Mouse (Mus musculus): ENCODE results near the gene Epha6. TPM values are rescaled to one million over a fixed set of nuclear protein-coding genes. Genes with fewer than 3 reads are reported as not detected.
A peak's percentile ranks its signal among the peaks of the same experiment; 100 is the strongest.

Epha6 gene
- total RNA-seq (2021) = not detected
- long read RNA-seq, experiment 1 = 0 reads
- long read RNA-seq, experiment 2 = 0 reads

DNA sequence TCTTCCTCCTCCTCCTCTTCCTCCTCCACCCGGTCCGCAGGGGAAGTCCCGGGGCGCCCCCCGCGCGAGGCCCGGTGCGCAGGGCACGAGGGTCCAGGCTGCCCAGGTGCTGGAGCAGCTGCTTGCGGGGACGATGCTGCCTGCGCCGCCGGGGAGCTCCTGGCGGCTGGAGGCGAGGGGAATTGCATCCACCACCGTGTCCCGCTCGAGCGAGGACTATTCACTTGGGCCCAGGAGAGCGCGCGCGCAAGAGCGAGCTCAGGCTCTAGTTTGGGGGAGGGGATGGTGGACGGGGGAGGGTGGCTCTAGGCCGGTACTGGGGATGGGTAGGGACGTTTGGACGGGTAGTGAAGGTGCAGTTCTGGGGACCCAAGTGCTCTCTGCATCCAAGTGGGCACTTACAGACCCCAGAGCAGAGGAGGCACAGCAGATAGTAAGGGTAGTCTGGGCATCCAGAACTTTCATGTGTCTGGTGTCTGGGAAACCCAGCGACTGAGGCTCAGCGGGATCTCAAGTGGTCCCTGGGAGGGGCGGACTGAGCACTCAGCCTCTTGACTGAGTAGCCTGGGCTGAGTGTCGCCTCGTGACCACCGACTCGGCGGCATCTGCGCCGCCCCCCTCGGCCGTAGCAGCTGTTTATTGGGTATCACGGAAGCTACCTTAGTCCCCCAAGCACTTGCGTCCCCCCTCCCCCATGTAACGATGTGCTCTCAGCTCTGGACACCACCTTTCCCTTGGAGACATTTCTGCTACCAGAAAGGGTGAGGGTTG is at the start of gene Epha6:
Gene Epha6, minus strand, starts transcription at position 471 of the 771 bp plus-strand sequence.
- no peak for DNase-seq

GRCm38 (mm10) chr16:60651716-60652115 is 46.4 kb upstream of the Epha6 start:
- DNase-seq = no peak

DNA sequence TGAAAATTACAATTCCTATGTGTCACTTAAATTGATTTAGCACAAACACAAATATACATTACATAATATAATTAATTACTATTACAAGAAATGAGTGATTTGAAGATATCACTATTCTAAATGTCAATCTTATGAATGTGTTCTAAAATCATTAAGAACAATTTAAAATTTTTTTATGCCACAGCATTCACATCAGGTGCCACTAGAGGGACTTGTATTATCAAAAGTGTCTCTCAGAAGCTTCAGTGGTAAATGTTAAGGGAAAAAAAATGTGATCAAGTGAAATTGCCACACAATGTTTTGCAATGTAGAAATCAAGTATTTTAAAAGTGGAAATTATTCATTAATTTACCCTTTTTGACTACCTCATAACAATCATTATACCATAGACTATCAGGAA is 22.8 kb upstream of the Epha6 start:
- DNase-seq = no peak

DNA sequence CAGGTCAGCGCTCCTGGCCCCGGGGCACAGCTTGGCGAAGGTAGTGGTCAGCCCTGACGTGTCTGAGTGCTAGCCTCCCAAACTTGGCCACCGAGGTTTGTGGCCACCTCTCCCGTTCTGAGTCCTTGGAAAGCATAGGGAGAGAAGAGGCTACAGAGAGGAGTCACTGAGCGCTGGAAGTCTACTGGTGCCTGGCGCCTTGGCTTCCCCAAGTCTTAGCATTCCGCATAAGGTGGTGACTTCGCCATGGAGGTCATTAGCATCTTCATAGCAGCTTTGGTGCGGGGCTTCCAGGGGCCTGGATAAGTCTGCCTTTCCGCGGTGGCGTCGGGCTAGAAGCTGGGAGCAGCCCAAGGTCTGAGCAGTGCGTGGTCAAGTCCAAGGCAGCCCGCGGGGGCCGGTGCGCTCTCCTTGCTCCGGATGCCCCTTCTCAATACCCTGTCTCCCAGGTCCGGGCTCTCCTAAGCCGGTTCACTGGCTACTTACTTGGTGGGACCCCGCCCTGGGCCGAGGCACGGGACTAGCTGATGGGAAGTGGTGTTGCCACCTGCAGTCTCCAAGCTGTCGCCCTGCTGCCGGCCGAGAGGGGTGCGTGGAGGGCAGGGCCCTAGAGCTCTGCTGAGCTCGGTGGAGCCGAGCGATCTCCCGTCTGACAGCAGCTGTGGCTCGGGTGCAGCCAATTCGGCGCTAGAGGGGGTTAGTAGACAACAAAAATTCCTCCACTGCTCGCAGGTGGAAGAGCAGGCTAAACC is 677 bp upstream of the Epha6 start:
- DNase-seq = no peak

GRCm38 (mm10) chr16:60604613-60605012 is 718 bp downstream of the Epha6 start:
- DNase-seq = no peak

GRCm38 (mm10) chr16:60585322-60585721 is 20.0 kb downstream of the Epha6 start:
- no peak for DNase-seq

DNA sequence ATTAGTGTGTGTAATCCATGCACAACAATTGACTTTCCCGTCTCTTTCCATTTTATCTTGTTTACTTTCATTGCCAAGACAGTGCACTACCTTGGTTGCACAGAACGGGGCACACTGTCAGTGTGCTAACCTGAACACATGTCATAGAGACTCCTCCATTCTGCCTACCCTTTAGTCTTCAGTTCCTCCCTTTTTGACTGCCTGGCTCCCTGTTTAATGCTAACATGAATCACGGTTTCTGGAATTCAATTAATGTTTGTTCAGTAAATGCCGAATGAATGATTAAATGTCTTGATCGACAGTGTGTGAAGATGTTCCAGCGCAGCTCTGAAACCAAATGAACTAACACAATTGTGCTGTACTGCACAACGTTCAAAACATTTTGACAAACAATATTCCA is 20.6 kb downstream of the Epha6 start:
- DNase-seq = no peak

- DNase-seq = no peak
These were observed 34.8 kb downstream of the Epha6 start for GRCm38 (mm10) chr16:60570546-60570945.

DNA sequence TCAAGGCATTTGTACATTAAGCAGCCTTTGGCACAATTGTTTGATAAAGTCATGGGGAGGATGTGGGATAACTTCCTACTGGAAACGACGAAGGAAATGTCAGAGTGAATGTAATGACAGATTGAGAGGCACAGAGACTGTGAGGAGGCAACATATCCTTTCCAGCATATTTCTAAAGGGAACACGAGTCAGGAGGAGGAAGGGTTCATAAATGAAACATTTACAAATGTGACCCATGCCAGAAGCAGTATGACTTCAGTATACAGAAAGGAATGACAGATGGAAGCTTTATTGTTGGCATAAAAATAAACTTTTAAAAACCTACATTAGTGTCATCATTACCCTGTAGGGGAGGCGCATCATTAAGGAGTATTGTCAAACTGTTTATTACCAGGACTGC is 60.9 kb downstream of the Epha6 start:
- DNase-seq = no peak

GRCm38 (mm10) chr16:60538233-60538632 is 67.1 kb downstream of the Epha6 start:
- DNase-seq = no peak

GRCm38 (mm10) chr16:60509707-60510106 is 95.6 kb downstream of the Epha6 start:
- no peak for DNase-seq

DNA sequence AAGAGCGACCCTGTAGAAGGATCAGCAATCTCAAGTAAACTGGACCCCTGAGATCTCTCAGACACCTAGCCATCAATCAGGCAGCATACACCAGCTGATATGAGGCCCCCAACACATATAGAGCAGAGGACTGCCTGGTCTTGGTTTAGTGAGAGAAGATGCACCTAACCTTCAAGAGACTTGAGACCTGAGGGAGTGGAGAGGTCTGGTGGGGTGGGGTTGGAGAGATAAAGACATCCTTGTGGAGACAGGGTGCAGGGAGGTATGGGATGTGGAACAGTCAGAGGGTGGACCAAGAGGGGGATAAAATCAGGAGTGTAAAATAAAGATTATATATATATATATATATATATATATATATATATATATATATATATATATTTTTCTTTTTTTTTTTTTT is 105.8 kb downstream of the Epha6 start:
- DNase-seq = no peak

DNA sequence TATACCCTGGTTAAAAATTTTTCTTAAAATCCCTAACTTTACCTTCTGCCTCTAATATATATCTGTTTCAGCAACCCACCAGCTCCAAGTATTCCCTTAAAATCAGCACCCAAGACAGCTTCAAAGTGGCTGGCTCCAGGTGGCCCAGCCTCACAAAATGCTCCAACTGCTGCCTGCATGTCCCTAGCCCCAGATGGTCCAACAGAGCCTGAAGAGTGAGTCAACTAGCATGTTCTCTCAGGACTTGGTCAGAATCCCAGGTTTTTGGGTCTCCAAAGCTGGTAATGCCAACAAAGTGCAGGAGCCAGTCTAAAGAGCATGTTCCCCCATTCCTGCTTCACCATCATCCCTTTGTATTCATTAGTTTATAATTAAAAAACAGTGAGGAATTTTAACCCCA is 129.6 kb downstream of the Epha6 start:
- no peak for DNase-seq

DNA sequence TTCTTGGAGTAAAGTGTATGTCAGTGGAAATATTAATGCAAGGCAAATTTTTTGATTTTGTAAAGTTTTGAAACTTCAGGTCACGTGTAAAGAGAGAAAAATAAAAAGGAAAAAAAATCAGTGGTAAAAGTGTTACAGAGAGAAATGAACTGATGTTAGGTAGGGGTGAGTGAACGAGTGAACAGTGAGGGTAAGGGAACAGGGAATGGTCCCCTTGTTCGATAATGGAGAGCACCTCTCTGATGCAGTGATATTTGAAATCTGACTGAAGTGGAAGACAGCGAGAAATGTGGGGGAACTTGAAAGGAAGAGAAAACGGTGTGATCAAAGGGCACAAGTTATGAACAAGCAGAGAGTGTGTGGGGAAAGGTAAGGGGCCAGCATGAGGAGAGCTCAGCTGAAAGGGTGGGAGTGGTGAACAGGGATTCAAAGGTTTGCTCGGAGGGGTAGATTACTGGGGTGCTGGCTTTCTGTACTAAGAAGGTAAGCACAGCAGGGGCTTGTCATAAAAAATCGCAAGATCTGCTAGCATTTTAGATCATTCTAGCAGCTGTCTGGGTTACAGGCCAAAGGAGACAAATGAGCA is 137.0 kb downstream of the Epha6 start:
- DNase-seq = no peak

DNA sequence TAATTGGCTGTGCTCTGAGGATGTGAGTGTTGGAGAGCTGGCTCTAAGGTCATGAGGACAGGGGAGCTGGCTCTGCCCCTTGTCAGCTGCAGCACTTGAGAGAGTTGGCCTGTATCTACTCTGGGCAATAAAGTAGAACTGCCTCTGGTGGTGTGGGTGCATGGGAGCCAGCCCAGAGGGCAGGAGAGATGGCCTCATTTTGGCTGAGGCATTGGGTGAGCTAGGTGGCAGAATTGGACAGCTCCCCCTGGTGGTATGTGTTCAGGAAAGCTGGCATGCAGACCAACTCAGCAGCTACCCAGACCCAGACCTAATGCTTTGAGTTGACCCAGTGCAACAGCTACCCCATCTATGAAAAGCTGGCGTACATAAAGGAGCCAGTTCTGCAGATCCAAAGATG is 170.0 kb downstream of the Epha6 start:
- peak; percentile 8 to 59 for DNase-seq

- DNase-seq = no peak
These were observed 171.1 kb downstream of the Epha6 start for GRCm38 (mm10) chr16:60434241-60434640.

GRCm38 (mm10) chr16:60395306-60395705 is 210.0 kb downstream of the Epha6 start:
- no peak for DNase-seq

GRCm38 (mm10) chr16:60392961-60393360 is 212.4 kb downstream of the Epha6 start:
- no peak for DNase-seq

DNA sequence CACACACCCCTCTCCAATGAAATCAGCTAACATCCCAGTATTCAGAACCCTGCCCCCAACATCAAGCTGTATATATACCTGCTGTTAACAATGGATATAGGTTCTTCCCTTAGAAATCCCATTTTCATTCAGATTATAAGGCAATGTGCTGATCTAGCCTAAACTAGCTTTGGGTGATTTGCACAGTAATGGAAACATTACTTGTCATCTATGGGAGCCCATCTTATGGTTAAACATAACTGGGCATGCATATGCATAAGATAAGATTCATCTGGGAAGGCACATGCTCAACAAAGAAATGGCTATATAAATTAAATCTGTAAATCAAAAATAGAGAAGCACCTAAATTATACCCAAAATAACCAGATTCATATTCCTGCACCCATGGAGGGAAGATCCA is 230.2 kb downstream of the Epha6 start:
- no peak for DNase-seq

- DNase-seq = no peak
These were observed 321.4 kb downstream of the Epha6 start for GRCm38 (mm10) chr16:60283963-60284362.

DNA sequence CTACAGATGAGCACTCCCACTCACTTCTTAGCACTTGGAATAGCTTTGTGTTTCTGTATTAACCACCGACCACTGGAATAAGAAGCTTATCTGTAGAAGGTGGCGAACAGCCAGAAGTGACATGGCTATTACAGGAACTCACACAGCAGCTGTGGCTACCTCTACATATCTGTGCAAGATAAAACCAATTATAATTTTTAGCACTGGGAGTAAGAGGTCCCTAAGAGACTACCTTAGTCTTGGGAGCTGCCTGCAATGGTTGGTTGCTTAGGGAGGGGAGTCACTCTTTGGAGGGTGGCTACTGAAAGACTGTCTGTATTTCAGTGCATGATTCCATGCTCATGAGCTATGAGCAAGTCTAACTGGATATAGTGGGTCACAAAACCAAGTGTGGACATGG is 331.2 kb downstream of the Epha6 start:
- DNase-seq = no peak

DNA sequence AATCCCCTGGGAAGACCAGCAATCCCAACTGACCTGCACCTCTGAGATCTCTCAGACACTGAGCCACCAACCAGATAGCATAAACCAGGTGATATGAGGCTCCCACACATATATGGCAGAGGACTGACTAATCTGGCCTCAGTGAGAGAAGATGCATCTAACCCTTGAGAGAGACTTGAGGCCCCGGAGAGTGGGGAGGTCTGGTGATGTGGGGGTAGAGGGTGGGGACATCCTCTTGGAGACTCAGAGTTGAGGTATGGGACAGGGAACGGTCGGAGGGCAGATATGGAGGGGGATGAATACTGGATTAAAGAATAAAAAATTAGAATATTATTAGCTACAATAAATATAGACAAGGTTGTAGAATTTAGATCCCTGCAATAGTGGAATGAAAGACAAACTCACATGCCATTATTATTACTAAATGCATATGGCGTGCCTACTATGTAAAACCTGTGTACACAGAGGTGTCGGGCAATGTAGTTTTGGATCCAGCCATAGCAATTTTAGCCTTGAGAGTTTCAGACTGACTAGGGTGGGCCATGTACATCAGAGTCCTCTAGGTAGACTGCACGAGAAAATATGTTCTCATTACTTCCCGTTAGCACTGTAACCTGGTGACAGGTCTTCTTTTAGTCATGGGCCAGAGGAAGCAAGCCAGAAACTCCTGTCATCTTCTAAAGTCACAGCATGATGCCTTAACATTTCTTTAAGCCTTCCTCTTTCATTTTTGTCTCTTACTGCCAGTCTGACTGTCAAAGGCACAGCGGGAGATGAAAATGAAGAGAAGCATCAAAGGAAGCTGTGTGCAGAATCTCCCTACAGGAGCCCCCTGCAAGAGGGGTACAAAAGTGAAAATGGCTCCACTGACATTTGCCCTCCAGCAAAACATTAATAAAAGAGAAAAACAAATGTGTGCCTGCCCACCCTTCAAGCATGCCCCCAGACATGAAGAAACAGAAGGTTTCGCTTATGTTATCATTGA is 338.7 kb downstream of the Epha6 start:
- DNase-seq = no peak

Measured in heart, adult 18-20 months (tissue).